Mouse (Mus musculus) cerebellum, postnatal 10 days (tissue): ENCODE measurements around the gene 3110082J24Rik.
A peak's percentile ranks its signal among the peaks of the same experiment; 100 is the strongest.

Experiments
- DNase-seq, 2 experiments: peaks; one replicate each; pipeline ENCODE4 v3.0.0; 2021; ENCODE audit warnings: mixed read lengths in 2 of 2

3110082J24Rik gene

DNA sequence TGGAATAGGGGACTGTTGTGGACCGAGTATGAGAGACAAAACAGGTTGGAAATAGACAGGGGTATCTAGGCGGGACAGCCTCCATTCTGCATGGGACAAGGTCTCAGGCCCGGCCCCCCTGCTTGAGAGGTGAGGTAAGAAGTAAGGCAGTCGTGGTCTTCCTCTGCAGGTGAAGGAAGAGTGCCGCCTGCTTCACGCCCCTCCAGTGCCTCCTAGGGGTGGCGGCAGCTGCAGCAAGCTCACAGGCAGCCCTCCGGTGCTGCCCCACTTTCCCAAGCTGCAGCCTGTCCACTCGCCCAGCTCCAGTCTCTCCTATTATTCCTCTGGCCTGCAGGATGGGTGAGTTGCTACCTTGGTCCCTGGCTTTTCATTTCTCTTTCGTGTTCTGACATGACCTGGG, 9.8 kb upstream of the 3110082J24Rik start:
- DNase-seq, result peak in 1 of 2 experiments; percentile 30

DNA sequence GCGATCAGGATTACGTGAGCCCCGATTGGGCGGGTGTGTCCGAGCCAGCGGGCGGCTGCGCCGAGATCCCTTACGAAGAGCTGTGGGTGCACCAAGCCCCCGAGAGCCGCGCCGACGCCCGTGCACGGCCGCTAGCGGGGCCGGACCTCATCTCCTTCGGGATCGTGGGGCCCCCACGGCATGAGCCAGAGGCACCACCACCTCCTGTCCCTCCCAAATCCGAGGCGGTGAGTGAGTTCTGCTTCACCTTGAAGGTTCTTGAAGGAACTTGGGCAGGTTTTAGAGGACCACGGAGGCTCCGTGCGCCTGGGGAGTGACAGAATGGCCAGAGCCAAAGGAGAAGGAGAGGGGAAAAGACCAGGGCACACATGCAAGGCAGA, 8.9 kb upstream of the 3110082J24Rik start:
- DNase-seq, result no peak

DNA sequence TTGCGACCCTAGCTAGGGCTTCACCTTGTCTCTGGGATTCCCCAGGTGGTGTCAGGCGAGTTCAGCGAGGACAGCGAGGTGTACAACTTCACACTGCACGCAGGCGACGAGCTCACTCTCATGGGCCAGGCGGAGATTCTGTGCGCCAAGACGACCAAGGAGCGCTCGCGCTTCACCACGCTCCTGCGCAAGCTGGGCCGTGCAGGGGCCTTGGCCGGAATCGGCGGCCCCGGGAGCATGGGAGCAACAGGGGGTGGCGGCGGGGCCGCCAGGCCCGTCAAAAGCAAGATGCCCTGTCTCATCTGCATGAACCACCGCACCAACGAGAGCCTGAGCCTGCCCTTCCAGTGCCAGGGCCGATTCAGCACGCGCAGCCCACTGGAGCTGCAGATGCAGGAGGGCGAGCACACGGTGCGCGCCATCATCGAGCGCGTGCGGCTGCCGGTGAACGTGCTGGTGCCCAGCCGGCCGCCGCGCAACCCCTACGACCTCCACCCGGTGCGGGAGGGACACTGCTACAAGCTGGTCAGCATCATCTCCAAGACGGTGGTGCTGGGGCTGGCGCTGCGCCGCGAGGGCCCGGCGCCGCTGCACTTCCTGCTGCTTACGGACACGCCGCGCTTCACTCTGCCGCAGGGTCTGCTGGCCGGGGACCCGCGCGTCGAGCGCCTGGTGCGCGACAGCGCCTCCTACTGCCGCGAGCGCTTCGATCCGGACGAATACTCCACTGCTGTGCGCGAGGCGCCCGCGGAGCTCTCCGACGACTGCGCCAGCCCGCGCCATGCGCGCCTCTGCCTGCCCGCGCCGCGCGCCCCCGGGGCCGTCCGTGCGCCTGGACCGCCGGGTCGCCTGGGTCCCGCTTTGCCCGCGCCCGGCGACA, 8.2 kb upstream of the 3110082J24Rik start:
- DNase-seq, result peak; percentile 89 to 90

DNA sequence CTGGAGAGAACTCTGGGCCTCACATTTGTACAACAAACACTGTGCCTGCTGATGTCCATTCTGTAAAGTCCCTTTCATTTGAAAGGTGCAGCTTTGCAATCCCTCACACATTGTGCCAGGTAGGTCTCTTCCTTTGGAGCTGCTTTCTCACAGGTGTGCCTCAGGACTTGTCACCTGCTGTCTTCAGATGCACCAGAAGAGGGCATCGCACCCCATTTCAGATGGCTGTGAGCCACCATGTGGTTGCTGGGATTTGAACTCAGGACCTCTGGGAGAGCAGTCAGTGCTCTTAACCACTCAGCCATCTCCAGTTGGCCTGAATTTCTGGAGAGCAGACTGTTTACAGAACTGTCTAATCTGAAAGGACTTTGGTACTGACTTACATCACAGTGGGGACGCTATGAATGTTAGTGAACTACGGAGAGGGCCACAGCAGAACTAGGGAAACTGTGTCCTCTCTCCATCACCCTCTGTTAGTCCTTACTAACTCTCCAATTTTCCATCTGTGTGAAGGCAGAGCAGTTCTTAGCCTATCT, 6.7 kb upstream of the 3110082J24Rik start:
- DNase-seq, result no peak

DNA sequence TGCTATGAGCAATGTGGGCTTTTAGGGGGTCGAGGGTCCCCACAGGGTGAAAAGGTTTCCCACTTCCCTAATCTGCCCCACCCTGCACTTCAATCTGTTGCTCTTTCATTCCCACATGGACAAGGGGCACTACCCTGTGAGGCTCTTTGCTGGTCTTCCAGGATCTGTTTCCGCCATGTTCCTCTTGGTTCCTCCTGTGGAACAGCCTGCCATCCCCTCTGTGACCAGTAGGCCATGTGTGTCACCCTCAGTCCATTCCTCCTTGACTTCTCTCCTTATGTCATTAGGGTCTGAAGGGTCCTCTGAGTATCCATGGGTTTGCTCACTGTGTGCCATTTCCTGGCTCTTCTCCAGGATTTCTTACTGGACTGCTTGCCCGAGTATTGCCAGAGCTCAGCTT, 5.9 kb upstream of the 3110082J24Rik start:
- DNase-seq, result no peak

DNA sequence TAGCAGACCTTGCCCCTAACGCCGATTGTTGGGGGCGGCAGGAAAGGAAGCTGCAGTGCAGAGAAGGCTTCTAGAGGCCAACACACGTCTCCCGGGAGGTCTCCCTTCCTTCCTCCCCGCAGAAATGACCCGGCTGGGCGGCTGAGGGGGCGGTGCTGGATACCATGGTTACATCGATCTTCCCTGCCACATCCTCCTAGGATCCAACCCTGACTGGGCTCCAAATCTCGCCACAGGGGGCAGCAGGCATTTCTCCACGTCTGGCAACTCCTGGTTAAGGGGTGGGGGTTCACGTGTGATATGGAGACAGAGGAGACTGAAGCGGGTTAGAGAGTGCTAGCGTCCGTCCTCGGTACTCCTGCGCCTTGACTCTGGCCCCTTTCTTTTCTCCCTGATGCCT, 5.2 kb upstream of the 3110082J24Rik start:
- peak; percentile 63 to 72 for DNase-seq

DNA sequence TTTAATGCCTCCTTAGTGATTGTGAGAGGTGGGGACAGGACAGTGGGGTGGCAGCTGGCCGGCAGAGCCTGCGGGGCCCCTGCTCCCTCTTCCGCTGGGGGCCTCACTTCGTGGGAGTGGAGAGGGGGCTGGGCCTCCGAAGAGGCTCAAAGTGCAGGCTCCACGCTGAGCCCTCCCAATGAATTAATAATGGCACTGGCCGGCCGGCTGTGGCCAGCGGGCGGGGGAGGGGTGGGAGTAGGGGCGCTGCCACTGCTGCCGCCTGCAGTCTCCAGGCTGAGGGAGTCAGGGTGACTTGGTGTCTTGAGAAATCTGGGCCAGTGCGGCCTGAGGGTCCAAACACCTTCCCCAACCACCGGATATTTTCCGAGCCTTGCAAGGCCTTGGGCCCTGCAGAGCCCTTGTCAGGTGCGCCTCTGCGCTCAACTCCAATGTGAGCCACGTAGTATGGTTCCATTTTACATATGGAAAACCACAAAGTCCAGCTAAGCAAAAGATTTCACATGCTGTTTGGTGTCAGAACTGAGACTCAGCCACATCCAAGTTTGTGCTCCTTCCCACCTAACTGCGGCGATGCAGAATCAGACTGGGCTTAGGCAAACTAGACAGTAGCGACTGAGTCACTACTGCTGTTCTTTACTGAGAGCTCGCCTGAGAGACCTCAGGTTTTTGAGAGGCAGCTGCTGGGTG, 4.6 kb upstream of the 3110082J24Rik start:
- DNase-seq, result peak in 1 of 2 experiments; percentile 48

DNA sequence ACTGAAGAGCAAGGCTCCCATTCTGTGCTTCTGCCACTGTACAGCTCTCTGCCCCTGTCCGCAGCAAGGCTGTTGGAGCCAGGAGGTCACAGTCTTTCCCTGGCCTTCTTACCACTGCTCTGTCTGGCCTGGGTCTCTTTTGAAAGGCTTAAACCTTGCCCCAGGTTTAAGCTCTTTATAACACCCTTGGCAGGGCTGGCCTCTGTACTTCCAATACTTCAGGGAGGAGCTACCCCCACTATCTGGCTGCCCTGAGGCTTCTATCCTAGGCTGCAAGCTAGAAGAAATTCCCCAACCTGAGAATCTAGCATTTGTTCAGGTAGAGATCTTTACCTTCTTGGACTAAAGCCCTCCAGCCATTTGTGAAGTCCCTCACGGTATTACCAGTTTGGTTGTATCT, 4.0 kb upstream of the 3110082J24Rik start:
- DNase-seq, result no peak

DNA sequence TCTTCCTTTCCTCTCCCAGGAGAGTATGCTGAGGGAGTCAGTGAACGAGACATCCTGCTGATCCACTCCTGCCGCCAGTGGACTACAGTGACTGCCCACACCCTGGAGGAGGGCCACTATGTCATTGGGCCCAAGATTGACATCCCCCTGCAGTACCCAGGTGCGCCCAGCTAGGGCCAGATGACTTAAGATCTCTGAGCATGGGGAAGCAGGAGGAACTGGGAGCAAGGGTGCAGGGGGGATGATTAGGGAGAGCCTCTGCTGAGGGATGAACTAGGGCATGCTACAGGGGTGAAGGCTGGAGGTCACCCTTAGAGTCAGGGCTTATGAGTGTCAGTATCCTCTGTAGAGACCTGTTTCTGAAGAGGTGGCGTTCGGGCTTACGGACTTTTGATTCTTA, 2.3 kb upstream of the 3110082J24Rik start:
- DNase-seq, result no peak

DNA sequence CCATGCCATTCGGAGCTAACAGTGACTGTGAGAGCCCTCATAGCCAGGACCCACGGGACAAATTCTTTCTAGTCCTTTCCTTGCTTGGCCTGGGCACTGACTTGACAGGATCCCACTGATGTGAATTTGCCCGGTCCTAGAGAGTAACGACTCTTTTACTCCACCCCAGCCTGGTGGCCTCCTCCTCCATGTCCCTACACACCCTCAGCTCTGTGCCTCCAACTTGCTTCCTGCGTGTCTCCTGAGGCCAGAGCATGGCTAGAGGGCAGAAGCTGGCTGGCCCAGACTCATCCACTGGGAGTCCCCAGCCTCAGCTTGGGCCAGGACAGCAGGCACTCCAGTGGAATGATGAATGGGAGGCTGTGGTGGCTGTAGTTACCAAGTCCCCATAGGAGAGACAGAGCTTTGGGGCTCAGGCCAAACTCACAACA, 1.7 kb upstream of the 3110082J24Rik start:
- peak in 1 of 2 experiments; percentile 38 for DNase-seq

DNA sequence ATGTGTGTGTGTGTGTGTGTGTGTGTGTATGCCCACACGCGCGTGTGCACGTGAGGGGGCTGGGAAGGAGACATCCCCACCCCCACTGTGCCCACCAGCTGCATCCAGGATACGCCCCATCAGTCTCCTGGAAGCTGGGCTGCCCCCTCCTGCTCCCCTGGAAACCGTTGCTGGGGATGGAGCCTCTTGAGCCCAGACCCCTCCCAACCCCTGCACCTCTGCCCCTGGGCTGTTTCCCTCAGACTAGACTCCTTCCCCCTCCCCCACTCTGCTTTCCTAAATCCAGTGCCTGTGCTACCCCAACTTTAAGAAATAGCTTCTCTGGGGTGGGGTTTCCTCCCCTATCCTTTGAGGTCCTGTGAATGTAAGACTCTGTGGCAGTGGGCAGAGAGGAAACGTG, 1.3 kb upstream of the 3110082J24Rik start:
- peak; percentile 42 to 59 for DNase-seq

DNA sequence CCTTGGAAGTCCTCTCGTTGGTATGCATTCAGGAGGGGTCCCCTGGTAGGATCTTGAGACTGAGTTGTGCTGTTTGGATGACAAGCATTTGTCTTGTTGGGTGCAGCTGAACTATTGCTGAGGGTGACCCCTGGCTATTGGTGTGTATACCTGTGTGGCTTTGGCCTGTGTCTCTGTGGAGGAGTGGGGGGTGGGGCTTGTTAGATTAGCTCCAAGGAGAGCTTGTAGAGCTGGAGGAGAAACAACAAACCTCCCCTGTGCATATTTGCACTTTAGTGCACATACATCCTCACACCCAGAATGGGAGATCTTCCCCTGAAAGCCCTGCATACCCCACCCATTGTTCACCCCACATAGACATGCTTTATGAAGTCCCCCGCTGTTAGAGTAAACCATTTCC, 870 bp upstream of the 3110082J24Rik start:
- DNase-seq, result no peak

DNA sequence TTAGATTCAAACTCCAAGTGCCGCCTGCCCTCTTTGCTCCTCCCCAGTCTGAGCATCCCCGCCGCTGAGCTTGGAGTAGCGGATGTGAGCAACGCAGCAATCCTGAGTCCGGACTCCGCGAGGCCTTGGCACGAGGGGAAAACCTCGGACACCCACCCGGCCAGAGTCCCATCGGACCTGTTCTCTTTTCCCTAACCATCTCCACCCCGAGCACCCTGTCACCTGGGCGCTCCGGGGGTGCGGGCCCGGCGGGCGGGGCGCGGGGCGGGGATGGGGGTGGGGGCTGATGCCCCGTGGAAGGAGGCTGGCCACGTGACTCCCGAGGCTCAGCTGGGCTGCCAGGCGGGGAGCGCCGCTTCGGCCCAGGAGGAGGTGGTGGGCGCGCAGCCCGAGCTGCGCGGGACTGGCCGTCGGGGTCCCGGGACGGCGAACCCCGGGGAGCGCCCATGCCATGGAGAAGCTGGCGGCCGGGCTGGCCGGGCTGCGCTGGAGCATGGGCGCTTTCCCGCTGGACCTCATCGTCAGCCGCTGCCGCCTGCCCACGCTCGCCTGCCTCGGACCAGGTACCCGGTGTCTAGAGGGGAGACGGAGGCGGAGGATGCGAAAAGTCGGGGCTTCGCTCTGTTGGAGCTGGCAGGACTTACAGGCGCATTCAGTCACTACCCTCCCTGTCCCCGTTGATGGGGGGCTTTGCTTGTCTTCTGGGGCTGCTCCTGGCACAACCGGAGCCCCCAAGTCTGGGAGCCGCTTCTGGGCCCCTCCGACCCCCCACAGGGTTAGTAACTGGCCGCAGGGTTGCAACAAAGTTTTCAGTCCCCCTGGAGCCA, 832 bp downstream of the 3110082J24Rik start, which contains the start of gene Garem2:
Gene Garem2 (plus strand): TSS at position 321 of the 827 bp plus-strand sequence.
- peak; percentile 46 to 47 for DNase-seq

DNA sequence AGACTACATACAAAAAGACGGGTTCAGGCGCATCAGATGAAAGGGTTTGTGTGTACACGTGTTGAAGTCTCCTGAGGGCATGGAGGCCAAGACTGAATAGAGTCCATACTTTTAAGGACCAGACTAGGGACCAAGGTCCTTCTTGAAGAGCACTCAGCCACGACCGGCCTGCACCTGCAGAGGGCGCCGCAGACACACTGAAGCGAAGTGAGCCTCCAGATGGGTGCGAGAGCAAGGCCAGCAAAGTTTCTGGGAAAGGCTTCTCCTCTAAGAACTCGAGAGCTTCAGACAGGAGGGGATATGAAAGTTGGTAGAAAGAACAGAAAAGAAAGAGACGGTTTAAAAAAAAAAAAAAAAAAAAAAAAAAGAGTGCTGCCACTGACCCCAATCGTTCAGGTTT, 1.5 kb downstream of the 3110082J24Rik start:
- DNase-seq, result peak; percentile 77 to 82

DNA sequence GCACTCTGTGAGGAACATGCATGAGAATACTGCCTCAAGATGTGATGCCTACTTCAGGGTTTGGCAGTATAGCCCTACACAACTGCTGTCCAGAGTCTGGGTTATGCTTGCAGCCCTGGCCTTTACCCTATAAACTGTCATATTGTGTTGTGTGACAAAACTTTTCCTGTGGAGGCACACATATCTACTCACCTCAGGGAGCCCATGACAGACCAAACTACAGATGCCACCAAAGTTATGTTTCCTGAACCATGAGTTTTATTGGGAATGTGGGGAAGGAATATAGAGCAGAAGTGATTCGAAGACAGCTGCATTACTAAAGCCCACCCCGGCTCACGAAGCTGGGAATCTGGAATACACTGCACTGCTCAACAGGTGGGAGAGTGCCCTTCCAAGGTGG, 2.5 kb downstream of the 3110082J24Rik start:
- no peak for DNase-seq

DNA sequence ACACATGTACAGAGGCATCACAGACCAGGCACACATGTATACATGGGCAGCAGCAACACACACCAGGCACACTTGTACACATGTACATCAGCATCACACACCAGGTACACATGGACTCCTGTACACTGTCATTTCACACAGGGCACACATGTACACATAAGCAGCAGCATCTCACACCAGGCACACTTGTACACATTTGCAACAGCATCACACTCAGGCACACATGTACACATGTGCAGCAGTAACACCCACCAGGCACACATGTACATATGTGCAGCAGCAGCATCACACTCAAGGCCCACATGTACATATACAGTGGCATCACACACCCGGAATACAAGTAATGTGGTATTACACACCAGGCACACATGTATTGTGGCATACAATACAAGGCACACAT, 7.6 kb downstream of the 3110082J24Rik start:
- no peak for DNase-seq

DNA sequence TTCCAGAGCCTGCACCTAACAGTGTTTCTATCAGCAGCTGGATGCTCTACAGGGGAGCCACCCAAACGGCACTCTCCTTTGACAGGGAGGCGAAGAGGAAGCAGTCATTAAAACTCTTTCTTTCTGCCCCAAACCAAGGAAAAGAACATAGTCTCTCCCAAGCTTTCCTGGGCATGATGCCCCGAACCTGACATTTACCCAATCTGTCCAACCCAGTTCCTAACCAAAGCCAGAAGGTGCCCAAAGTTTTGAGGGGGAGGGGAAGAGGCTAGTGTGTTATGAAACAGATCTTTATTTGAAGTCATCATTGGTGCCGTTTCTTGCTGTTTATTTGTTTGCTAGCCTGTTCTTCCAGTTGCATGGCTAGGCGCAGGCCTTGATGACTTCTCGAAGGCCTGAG, 10.2 kb downstream of the 3110082J24Rik start:
- no peak for DNase-seq

DNA sequence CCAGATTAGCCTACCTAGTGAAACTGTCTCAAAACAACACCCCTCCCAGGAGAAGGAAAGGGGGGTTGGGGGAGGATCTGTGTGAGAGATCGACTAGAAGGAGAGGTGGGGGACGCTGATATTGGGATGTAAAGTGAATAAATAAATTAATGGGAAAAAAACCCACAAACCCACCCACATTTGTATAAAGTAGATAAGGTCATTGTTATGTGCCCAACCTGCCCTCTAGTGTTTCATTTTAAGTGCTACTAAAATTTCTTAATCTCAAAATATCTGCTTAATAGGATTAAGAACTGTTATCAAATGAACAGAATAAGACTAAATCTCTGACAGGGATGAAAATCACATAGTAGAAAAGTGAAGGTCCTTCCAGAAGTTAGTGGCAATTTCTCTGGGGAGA, 11.5 kb downstream of the 3110082J24Rik start:
- DNase-seq, result no peak

DNA sequence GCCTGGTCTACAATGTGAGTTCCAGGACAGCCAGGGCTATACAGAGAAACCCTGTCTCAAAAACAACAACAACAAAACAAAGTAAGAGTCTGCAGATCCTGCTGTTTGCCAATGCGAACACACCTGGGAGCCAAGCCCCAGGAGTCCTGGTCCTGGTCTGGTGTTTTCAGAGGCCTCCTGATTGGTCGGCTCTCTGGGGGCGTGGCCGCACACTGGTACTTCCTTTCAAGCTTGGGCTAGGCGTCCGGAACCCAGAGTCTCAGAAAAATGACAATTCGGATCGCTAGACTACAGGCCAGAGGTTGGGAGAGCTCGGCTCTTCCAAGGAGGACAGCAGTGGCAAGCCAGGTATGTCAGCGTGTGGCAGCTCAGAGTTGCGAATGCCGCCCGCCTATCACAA, 13.2 kb downstream of the 3110082J24Rik start:
- DNase-seq, result no peak

DNA sequence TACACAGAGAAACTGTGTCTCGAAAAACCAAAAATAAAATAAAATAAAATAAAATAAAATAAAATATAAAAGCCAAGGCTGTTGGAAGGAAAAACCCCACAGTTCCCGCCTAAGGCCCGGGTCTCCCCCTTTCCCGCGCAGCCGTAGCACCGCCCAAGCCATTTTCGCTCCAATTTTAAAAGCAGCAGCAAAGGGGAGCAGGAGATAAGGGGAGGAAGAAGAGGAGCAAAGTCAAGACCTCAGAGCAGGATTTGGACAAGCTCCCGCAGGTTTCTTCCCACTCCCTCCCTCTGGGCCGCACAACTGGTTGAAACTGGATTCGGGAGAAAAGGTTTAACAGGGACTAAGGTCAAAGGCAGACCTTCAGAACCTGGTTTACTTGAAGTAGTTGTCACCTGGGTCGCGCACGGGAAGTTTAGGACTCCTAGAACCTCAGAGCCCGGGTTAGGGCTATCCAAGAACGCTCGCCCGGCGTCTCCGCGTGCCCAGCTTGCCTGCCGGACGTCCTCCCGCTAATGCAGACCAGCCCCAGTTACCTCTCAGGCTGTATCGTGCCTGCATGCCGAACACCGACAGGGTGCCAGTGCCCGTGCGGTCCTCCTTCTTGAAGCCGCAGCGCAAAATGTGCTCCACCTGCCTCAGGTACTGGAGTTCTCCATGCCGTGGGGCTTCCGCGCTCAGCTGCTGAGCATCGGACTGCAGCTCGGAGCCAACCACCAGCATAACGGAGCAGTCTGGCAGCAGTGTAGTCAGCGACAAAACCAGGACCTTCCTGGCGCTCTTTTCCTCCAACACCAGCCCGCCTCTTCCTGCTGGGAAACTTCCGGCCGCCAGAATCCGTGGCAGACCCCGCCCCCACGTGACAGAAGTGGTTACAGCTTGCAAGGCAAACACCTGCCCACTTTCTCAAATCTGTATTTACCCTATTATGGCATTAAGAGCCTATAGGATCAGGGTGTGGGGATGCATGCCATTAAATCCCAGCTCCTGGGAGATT, 32.8 kb downstream of the 3110082J24Rik start, which contains the start of gene Tyms:
Gene Tyms (minus strand): TSS at position 793 of the 997 bp plus-strand sequence.
- peak; percentile 85 to 90 for DNase-seq

DNA sequence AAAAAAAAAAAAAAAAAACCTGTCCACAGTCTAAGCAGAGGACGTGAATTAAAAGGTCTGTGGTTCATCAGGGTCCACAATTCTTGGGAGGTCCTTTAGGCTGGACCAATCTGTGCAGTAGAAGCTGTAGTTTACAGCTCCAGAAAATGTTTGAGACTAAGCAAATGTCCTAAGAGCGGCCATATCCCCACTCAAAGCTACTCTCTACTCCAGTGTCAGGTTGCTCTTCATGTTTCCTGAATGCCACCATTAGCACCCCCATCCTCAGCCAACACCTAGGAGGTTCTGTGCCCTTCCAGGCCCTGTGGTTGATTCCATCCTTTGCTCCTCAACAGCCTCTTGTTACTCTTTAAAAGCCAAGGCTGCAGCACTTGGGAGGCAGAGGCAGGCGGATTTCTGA, 33.5 kb downstream of the 3110082J24Rik start:
- DNase-seq, result no peak
